Mouse (Mus musculus) embryonic facial prominence, embryonic 10.5 days (tissue): Measurements from ENCODE around the gene Thsd7b. TPM values are rescaled to one million over a fixed set of nuclear protein-coding genes. Genes with fewer than 3 reads are reported as not detected.

Source experiments
- DNase-seq: peaks from one replicate; pipeline ENCODE4 v3.0.0-alpha.2; 2017; ENCODE audit warnings: low spot score
- H3K27ac ChIP-seq: fragments of 300-500 bp; sonication (generic); replicated peaks from 2 replicates; pipeline ENCODE4 v1.5.1; 2016; ENCODE audit warnings: mild to moderate bottlenecking
- H3K27me3 ChIP-seq: fragments of 300-500 bp; sonication (generic); replicated peaks from 2 replicates; pipeline ENCODE4 v1.6.1; 2016; ENCODE audit warnings: low read depth, mild to moderate bottlenecking; ENCODE audit not compliant: poor library complexity, severe bottlenecking
- H3K36me3 ChIP-seq: fragments of 300-500 bp; sonication (generic); replicated peaks from 2 replicates; pipeline ENCODE4 v1.6.1; 2016; ENCODE audit warnings: mild to moderate bottlenecking, moderate library complexity
- H3K4me1 ChIP-seq: fragments of 300-500 bp; sonication (generic); 2 replicates; pipeline ENCODE4 v1.6.1; 2016
- H3K4me3 ChIP-seq: fragments of 300-500 bp; sonication (generic); 2 replicates; pipeline ENCODE4 v1.5.1; 2016; ENCODE audit warnings: mild to moderate bottlenecking, moderate library complexity
- H3K9me3 ChIP-seq: fragments of 300-500 bp; sonication (generic); 2 replicates; pipeline ENCODE4 v1.6.1; 2016; ENCODE audit warnings: mild to moderate bottlenecking
- WGBS: fragments of 180-500 bp; shearing (Covaris S2); methylation state at CpG from one replicate; pipeline ENCODE4 v1.1.7; 2016; 5-methylcytosine and 5-hydroxymethylcytosine counted together
- polyA plus RNA-seq: library from polyadenylated mRNA; unstranded; fragments of >200 nt; fragmentation: Nextera tagmentation; extraction: Ambion mirVana; gene quantifications from 2 replicates; pipeline ENCODE4 v1.2.1, GENCODE M21; 2016

Gene Thsd7b
- polyA plus RNA-seq, 1 experiment from 2014 or later, result 13.1 TPM

DNA sequence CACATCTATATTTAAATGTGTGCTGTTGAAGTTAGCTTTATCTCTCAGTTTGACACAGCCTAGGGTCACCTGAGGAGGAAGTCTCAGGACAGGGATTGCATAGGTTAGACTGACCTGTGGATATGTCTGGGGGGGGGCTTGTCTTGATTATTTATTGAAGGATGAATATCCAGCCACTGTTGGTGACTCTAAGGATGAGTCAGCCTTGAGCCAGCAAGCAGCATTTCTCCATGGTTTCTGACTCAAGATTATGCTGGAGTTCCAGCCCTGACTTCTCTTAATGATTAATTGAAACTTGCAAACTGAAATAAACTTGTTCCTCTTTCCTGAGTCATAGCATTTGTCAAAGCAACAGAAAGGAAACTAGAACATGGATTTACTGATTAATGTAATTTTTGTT lies 113.4 kb downstream of the Thsd7b start:
- DNase-seq, result no peak
- Histone ChIP-seq H3K36me3 (no peaks in the 10 kb centered on the region), H3K27me3 (no peaks in the 10 kb centered on the region), H3K9me3 (no peaks in the 10 kb centered on the region), H3K27ac (no peak overlapping the region), H3K4me1 (no peaks in the 10 kb centered on the region), H3K4me3 (no peak overlapping the region)

DNA sequence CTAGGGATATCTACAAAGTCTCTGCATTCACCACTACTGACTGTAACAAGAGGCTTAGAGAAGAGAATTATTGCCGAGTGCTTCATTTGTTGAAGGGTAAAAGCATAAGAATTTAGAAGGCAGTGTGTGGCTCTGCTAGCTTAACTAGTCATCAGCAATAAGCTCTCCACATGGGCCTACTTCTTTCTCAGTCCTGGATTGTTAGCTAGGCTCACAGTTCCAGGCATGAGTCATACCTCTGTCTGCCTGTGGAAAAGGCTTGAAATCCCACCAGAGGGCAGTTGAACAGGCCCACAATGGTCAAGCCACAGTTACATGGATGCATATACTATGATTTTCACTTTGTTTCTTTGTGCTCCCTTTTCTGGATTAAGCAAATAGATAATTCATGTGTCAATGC lies 138.5 kb downstream of the Thsd7b start:
- no peaks in the 10 kb centered on the region for H3K27me3 ChIP-seq
- H3K4me1 ChIP-seq, result no peaks in the 10 kb centered on the region
- no peaks in the 10 kb centered on the region for H3K36me3 ChIP-seq
- H3K9me3 ChIP-seq, result no peaks in the 10 kb centered on the region
- DNase-seq, result no peak
- WGBS, result 92% methylated on average over 1 of the region's 1 CpGs
- no peak overlapping the region for H3K27ac ChIP-seq
- no peak overlapping the region for H3K4me3 ChIP-seq

DNA sequence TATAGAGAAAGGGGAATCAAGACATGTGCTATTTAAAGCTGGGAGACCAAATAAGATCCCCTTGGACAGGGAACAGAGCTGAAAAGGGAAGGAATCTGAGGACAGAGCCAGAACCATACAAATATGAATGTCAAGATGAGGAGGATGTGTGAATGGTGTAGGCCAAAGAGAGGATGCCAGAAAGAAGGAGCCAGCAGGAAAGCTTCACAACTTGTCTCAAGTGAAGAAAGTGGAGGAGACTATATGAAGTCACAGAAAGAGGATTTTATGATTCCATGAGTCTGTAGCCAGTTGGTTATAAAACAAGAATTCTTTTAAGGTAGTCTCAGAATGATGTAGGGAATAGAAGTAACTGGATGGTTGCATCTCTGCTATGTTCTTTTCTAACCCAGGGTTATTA lies 148.5 kb downstream of the Thsd7b start:
- Histone ChIP-seq H3K27ac (no peak overlapping the region), H3K27me3 (no peaks in the 10 kb centered on the region), H3K36me3 (no peaks in the 10 kb centered on the region), H3K4me1 (no peaks in the 10 kb centered on the region), H3K9me3 (no peaks in the 10 kb centered on the region), H3K4me3 (no peak overlapping the region)
- no peak for DNase-seq

DNA sequence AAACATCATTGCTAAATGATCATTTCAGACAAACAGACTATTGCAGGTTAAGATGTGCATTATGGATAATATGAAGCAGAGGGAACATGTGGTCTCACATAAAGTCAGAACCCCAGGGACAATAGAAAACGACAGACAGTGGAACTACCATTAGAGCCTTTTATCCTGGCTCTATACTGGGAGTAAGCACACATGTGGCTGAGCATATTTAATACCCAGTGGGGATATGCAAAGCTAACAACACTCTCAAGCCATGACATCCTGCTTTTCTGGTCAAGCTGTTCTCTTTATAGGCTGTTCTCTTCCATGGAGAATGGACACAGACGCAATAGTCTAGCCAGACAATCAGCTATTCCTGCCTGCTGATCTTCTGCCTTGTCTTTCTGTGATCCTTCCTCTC lies 191.3 kb downstream of the Thsd7b start:
- H3K4me3 ChIP-seq, result no peak overlapping the region
- no peaks in the 10 kb centered on the region for H3K27me3 ChIP-seq
- DNase-seq, result no peak
- no peaks in the 10 kb centered on the region for H3K4me1 ChIP-seq
- no peaks in the 10 kb centered on the region for H3K36me3 ChIP-seq
- no peak overlapping the region for H3K27ac ChIP-seq
- 72% methylated on average over 2 of the region's 2 CpGs for WGBS
- H3K9me3 ChIP-seq, result no peaks in the 10 kb centered on the region

DNA sequence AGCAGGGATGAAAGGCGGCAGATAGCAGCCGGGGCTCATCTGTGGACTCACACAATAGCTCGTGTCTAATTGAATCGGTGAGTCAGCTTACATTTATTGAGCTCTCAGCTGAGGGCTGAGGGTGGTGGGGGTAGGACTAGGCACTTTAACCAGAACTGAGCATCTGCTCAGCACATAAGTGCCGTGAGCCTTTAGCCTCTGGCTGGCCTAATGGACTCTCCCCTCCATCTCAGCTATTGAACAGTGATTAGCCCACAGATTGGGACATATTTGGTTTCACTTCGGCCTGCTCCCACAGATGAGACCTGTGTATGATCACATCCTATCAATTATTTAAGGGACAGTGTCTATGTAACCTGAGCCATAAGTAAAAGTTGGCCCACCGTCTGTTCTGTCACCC lies 200.4 kb downstream of the Thsd7b start:
- Histone ChIP-seq H3K27ac (no peak overlapping the region), H3K4me1 (no peaks in the 10 kb centered on the region), H3K36me3 (no peaks in the 10 kb centered on the region), H3K27me3 (no peaks in the 10 kb centered on the region), H3K4me3 (no peak overlapping the region), H3K9me3 (no peaks in the 10 kb centered on the region)
- WGBS, result 78% methylated on average over 7 of the region's 7 CpGs
- peak; percentile 13 for DNase-seq

DNA sequence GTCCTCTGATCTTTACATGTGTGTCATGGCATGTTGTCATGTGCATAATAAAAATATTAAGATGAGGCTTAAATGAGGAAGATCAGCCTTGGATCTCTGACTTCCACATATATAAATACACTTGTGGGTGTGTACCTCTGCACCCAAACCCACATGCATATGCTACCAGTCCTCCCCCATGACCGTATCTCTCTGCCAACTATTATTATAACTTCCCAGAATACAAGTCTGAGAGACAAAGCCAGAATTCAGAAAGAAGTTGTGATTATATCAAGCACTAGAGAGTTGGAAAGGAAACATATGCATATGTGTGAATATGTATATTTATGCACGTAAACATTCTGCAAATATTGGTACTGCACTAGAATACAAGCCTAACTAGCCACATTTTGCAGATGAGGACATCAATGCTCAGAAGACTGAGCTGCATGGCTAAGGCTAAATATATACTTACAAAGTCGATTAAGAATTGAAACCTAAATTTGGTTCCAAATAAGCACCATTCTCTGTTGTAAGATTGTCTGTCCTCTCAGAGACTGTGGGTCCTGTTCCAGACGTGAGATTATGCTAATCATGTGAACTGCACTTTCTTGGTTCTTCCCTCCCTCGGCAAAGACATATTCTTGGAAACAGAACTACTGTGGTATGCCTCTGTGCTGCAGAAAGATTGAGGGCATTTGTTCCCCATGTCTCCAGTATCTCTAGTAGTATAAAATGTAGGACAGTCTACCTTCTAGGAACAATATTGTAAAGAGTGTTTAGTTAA lies 211.3 kb downstream of the Thsd7b start:
- no peaks in the 10 kb centered on the region for H3K9me3 ChIP-seq
- DNase-seq, result no peak
- no peaks in the 10 kb centered on the region for H3K27me3 ChIP-seq
- WGBS, result 83% methylated on average over 5 of the region's 5 CpGs
- no peak overlapping the region for H3K4me3 ChIP-seq
- no peaks in the 10 kb centered on the region for H3K4me1 ChIP-seq
- no peaks in the 10 kb centered on the region for H3K36me3 ChIP-seq
- no peak overlapping the region for H3K27ac ChIP-seq

DNA sequence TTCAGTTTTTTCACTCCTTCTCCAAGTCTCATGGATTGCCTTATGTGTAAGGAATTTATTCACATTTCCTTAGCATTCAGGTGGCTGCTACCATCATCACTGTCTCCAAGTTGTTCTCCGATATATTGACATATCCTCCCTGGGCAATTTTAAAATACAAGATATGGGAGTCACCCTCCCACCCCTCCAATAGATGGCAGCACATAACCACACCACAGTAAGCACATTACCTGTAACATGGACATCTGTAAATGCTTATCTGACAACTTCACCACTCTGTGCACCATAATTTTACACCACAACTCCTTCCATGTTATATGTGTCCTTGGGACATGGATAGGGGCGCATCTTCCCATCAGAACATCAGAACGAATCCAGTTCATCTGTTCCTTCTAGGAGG lies 218.0 kb downstream of the Thsd7b start:
- H3K27me3 ChIP-seq, result no peaks in the 10 kb centered on the region
- no peaks in the 10 kb centered on the region for H3K36me3 ChIP-seq
- 90% methylated on average over 3 of the region's 3 CpGs for WGBS
- H3K4me3 ChIP-seq, result no peak overlapping the region
- H3K27ac ChIP-seq, result no peak overlapping the region
- no peaks in the 10 kb centered on the region for H3K4me1 ChIP-seq
- peak; percentile 11 for DNase-seq
- H3K9me3 ChIP-seq, result no peaks in the 10 kb centered on the region

DNA sequence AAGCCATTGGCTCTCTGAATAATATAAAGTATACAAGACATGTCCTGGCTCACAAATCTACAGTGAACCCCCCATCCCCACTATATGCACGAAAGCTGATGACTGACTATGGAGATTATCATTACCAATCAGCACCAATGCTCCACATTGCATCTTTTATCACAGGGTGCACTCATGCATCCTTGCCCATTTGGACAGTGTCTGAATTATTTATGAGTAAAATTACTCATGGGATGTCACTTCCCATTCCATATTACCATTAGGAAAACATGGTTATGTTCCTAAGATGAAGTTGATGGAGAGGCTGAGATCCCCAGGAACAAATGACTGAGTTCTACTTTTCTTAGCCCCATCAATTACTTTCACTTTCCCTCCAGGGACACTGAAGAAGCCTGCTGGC lies 220.8 kb downstream of the Thsd7b start:
- Histone ChIP-seq H3K27me3 (no peaks in the 10 kb centered on the region), H3K4me3 (no peak overlapping the region), H3K36me3 (no peaks in the 10 kb centered on the region), H3K4me1 (no peaks in the 10 kb centered on the region), H3K27ac (no peak overlapping the region), H3K9me3 (no peaks in the 10 kb centered on the region)
- no peak for DNase-seq
- WGBS, result 78% methylated on average over 1 of the region's 1 CpGs

DNA sequence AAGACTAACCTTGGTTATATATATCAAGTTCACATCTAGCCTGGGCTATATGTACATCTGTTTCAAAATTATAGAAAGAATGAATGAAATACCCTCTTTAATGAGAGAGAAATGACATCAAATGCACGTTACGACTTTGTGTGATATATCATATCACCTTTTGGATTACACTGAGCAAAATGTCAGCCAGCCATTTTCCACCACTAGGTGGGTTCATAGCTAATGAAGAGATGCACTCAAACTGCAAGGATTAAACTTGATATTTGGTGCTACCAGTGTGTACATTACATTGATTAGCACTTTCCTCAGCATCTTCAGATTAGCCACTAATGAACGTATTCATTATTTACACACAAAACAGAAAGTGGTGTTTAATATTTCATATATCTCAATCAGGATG lies 228.6 kb downstream of the Thsd7b start:
- no peaks in the 10 kb centered on the region for H3K27me3 ChIP-seq
- 88% methylated on average over 3 of the region's 3 CpGs for WGBS
- no peaks in the 10 kb centered on the region for H3K9me3 ChIP-seq
- H3K27ac ChIP-seq, result no peak overlapping the region
- no peaks in the 10 kb centered on the region for H3K4me1 ChIP-seq
- no peak for DNase-seq
- no peaks in the 10 kb centered on the region for H3K36me3 ChIP-seq
- no peak overlapping the region for H3K4me3 ChIP-seq

DNA sequence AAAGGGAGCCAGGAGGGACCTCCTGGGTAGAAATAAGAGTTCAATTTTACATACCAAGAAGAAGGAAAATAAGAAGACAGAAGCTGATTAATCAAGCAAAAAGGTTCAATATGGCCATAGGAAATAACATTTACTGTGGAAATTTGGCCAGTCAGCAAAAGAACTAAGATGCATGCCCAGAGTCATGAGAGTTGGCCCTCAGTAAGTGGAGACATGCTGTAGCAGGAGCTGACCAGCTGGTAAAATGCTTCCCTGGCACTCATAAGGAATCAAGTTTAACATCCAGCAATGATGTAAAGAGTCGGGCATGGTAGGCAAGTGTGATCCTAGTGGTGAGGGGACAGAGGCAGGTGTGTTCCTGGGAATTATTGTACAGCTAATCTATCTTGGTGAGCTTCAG lies 243.3 kb downstream of the Thsd7b start:
- no peak overlapping the region for H3K4me3 ChIP-seq
- H3K27me3 ChIP-seq, result no peaks in the 10 kb centered on the region
- H3K27ac ChIP-seq, result no peak overlapping the region
- DNase-seq, result no peak
- no peaks in the 10 kb centered on the region for H3K4me1 ChIP-seq
- H3K9me3 ChIP-seq, result no peaks in the 10 kb centered on the region
- H3K36me3 ChIP-seq, result no peaks in the 10 kb centered on the region
- WGBS, result 85% methylated on average over 1 of the region's 1 CpGs

DNA sequence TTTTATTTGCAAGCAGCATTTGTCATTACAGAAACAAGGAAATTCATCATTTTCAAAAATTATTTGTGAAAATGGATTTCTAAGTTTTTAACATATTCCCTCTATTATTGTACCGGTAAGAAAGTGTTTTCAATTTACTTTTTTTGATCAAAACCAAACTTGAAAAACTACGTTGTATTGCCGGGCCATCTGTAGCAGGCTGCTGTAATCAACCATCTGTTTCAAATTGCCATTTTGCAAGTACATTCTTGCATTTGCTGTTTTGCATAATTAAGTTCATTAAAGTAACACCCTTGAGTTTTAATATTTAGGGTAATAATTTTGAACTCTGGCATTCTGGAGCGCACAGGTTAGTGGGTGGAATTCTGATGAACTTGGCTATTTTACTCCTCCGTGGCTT lies 246.6 kb downstream of the Thsd7b start:
- no peak for DNase-seq
- H3K9me3 ChIP-seq, result no peaks in the 10 kb centered on the region
- no peak overlapping the region for H3K4me3 ChIP-seq
- no peaks in the 10 kb centered on the region for H3K36me3 ChIP-seq
- no peaks in the 10 kb centered on the region for H3K27me3 ChIP-seq
- H3K27ac ChIP-seq, result no peak overlapping the region
- no peaks in the 10 kb centered on the region for H3K4me1 ChIP-seq
- WGBS, result 80% methylated on average over 5 of the region's 5 CpGs

DNA sequence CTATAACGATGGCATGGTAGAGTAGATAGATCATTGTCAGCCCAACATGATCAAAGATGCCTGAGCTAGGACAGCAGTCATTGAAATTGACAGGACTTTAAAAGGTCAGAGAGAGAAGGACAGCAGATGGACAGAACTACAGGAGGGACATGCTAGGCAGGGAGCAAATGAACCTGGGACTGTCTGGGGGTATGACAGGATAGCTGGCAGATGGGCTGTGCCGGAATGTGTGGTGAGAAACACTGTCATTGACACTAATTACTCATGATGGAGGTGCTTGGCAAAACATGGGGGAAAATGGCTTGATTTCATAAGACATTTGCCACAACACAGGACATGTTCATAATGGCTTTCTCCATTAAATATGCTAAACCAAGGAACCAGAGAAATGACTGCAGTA lies 253.9 kb downstream of the Thsd7b start:
- Histone ChIP-seq H3K4me3 (no peak overlapping the region), H3K36me3 (no peaks in the 10 kb centered on the region), H3K27ac (no peak overlapping the region), H3K4me1 (no peaks in the 10 kb centered on the region), H3K9me3 (no peaks in the 10 kb centered on the region), H3K27me3 (no peaks in the 10 kb centered on the region)
- DNase-seq, result no peak
- WGBS, result 81% methylated on average over 2 of the region's 2 CpGs

DNA sequence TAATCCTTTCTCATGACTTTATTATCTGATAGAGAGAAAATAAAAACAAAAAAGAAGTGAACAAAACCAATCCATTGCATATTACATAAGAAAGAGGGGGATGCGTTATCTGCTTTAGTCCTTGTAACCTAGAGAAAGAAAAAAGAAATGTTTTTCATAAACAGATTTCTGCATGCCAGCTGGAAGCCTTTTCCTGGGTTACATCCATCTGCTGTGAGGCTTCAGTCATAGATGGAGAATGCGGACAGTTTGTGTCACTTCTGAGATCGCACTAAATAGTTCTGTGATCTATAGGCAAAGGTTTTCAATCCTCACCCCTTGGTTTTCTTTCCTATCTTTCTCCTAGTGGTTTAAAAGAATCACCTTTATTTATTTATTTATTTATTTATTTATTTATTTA lies 259.1 kb downstream of the Thsd7b start:
- no peaks in the 10 kb centered on the region for H3K36me3 ChIP-seq
- H3K4me1 ChIP-seq, result no peaks in the 10 kb centered on the region
- H3K4me3 ChIP-seq, result no peak overlapping the region
- WGBS, result 88% methylated on average over 3 of the region's 3 CpGs
- no peaks in the 10 kb centered on the region for H3K9me3 ChIP-seq
- no peaks in the 10 kb centered on the region for H3K27me3 ChIP-seq
- no peak overlapping the region for H3K27ac ChIP-seq
- DNase-seq, result no peak

DNA sequence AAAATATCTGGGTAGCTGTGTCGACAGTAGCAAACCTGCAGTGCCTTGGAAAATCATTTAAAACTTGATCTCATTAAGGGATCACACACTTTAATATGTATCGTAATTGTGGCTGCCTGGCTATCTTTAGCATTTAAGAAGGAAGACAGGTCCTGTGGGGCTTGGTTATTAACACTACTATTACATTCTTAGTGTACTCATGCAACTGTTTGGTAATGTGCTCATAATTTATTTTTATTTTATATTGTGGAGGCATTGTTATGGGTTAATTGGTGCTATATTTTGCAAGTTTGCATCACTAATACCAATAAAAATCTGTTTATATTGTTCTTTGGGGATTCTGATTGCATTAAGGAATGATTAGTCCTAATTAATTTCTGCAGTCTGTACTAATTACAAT lies 265.4 kb downstream of the Thsd7b start:
- no peaks in the 10 kb centered on the region for H3K36me3 ChIP-seq
- H3K4me3 ChIP-seq, result no peak overlapping the region
- H3K4me1 ChIP-seq, result no peaks in the 10 kb centered on the region
- no peak overlapping the region for H3K27ac ChIP-seq
- WGBS, result 88% methylated on average over 2 of the region's 2 CpGs
- H3K9me3 ChIP-seq, result no peaks in the 10 kb centered on the region
- no peak for DNase-seq
- no peaks in the 10 kb centered on the region for H3K27me3 ChIP-seq
